Mouse (Mus musculus): ENCODE measurements at regions not wholly inside any gene's neighbourhood (a gene's known extent, or its start where the extent isn't known, plus 50 kb on each side); places are given as distances from the start of the nearest gene placed in this dataset.

GRCm38 (mm10) chr5:133156115-133156857 is 613.1 kb upstream of the Auts2 start:
- no peak for ATAC-seq (replicated peaks; ENCODE audit: low read depth, poor library complexity, severe bottlenecking)

GRCm38 (mm10) chr5:133145996-133146395 is 602.9 kb upstream of the Auts2 start:
- ATAC-seq (replicated peaks; ENCODE audit: low read depth, poor library complexity, severe bottlenecking): no peak

GRCm38 (mm10) chr5:133143679-133144078 is 600.5 kb upstream of the Auts2 start:
- ATAC-seq (replicated peaks; ENCODE audit: low read depth, poor library complexity, severe bottlenecking): no peak

- peak; percentile 84 for ATAC-seq (replicated peaks; ENCODE audit: low read depth, poor library complexity, severe bottlenecking)
Measured at GRCm38 (mm10) chr5:133142401-133143115, 599.4 kb upstream of the Auts2 start.

DNA sequence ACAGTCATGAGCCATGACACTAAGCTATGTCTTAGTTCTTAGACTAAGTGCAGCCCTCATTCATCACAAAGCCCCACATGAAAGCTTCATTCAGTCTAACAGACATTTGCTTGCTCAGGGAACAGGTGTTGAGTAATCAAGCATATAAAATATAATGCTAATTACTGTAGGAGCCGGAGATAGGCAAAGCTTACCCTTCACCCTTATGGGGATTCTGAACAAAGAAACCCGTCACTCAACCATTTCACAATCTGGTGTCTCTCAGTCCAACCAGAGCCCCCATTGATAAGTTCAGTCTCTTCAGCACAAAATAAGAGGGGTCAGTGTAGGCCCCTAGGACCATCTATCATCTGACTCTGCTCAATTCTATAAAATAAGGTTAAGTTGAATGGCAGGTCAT is 587.9 kb upstream of the Auts2 start:
- no peak for ATAC-seq (replicated peaks; ENCODE audit: low read depth, poor library complexity, severe bottlenecking)

- ATAC-seq (replicated peaks; ENCODE audit: low read depth, poor library complexity, severe bottlenecking): no peak
Measured at GRCm38 (mm10) chr5:133130316-133130715, 587.2 kb upstream of the Auts2 start.

DNA sequence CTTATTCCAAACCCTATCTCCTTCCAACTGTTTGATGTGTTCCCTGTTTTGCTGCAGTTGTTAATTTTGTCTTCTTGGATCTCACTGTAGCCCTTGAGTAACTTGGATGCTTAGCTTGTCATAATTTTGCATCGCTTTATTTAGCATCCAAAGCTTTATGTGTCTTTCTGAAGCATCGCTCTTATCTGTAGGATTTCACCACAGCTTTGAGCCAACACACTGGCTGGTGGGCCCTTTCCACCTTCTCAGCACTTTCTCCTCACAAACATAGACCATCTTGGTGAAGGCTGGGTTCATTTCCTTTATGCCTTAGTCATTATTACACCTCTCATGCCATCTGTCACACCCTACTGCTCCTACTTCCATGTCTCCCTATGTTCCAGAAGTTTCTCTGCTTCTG is 581.1 kb upstream of the Auts2 start:
- no peak for ATAC-seq (replicated peaks; ENCODE audit: low read depth, poor library complexity, severe bottlenecking)

- no peak for ATAC-seq (replicated peaks; ENCODE audit: low read depth, poor library complexity, severe bottlenecking)
Measured at GRCm38 (mm10) chr5:133113946-133114345, 570.8 kb upstream of the Auts2 start.

- ATAC-seq (replicated peaks; ENCODE audit: low read depth, poor library complexity, severe bottlenecking): no peak
Measured at GRCm38 (mm10) chr5:133113183-133113582, 570.0 kb upstream of the Auts2 start.

GRCm38 (mm10) chr5:133106691-133107354 is 563.7 kb upstream of the Auts2 start:
- ATAC-seq (replicated peaks; ENCODE audit: low read depth, poor library complexity, severe bottlenecking): no peak

GRCm38 (mm10) chr5:133096340-133096739 is 553.2 kb upstream of the Auts2 start:
- ATAC-seq (replicated peaks; ENCODE audit: low read depth, poor library complexity, severe bottlenecking): no peak

- no peak for ATAC-seq (replicated peaks; ENCODE audit: low read depth, poor library complexity, severe bottlenecking)
Measured at GRCm38 (mm10) chr5:133084859-133085258, 541.7 kb upstream of the Auts2 start.

- ATAC-seq (replicated peaks; ENCODE audit: low read depth, poor library complexity, severe bottlenecking): no peak
Measured at GRCm38 (mm10) chr5:133080751-133081150, 537.6 kb upstream of the Auts2 start.

GRCm38 (mm10) chr5:133078916-133079315 is 535.8 kb upstream of the Auts2 start:
- no peak for ATAC-seq (replicated peaks; ENCODE audit: low read depth, poor library complexity, severe bottlenecking)

- ATAC-seq (replicated peaks; ENCODE audit: low read depth, poor library complexity, severe bottlenecking): no peak
Measured at GRCm38 (mm10) chr5:133078390-133078789, 535.2 kb upstream of the Auts2 start.

DNA sequence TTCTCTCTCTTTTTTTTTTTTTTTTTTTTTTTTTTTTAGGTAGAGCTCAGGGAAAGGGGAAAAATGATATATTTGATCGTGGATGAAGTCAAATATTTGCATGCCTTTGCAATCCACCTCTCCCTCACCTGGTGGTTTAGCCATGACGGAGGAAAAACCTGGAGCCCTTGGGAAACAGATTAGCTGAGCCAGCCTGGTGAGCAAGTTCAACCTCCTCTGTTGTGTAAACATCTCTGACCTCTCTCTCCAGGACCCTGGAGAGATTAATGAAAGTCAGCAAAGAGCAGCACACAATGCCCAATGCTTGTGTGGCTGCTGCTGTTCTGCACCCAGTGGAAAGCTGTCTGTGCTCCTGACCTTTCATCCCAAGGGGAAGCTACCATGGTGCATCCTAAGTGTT is 530.2 kb upstream of the Auts2 start:
- no peak for ATAC-seq (replicated peaks; ENCODE audit: low read depth, poor library complexity, severe bottlenecking)

- no peak for ATAC-seq (replicated peaks; ENCODE audit: low read depth, poor library complexity, severe bottlenecking)
Measured at GRCm38 (mm10) chr5:133070141-133070540, 527.0 kb upstream of the Auts2 start.

DNA sequence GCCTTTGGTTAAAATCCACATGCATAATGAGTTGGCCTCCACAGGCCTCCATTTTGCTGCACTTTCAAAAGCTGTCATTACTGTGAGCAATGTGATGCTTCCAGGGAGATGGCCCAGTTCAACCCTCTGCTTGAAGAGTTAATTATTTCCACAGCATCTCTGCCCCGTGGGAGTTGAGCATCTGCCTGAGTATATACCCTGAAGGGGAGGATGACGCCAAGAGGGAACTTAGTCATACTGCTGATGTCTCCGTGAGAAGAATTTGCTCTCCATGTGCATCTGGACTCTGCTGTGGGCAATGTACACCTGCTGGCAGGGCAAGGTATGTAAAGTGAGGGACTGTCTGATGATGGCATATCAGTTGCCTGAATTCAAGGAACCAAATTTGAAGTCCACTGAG is 519.3 kb upstream of the Auts2 start:
- ATAC-seq (replicated peaks; ENCODE audit: low read depth, poor library complexity, severe bottlenecking): no peak

DNA sequence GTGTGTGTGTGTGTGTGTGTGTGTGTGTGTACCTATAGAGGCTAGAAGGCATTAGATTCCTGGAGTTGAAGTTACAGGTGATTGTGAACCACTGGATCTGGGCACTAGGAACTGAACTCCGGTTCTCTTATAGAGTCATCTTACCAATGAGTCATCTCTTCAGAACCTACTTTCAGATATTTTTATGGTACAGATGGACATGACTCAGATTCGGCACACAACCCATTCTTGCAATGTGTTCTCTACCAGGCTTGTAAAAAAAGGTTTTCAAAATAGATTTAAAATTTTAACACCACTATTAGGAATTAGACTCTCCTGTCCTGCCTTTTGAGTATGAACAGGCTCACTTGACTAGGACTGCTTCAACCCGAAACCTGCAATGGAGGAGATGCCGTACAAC is 504.3 kb upstream of the Auts2 start:
- no peak for ATAC-seq (replicated peaks; ENCODE audit: low read depth, poor library complexity, severe bottlenecking)

DNA sequence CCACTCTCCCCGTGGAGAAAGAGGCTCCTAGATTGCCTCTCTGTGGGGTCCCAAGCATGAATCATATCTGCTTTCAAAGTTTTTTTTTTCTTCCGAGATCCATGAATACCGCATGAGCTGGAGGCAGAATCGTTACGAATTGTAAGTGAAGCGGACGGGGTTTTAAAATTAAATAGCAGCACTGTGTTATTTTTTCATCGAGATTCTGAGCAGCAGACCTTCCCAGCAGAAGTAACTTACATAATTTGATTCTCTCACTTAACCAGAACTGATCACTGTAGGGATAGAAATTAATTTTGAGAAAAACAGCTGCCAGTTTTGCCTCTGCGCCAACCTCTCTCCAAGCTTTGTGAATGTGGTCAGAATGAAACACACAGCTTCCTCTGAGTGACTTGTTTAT is 502.5 kb upstream of the Auts2 start:
- no peak for ATAC-seq (replicated peaks; ENCODE audit: low read depth, poor library complexity, severe bottlenecking)

GRCm38 (mm10) chr5:133027590-133027989 is 484.4 kb upstream of the Auts2 start:
- ATAC-seq (replicated peaks; ENCODE audit: low read depth, poor library complexity, severe bottlenecking): no peak
